Mouse (Mus musculus) CH12F3 (cell line): ENCODE results near the gene Glrb.

ENCODE experiments used
- in situ Hi-C: fragments of 300-500 bp; cut with MboI; formaldehyde crosslinking; loops from 2 replicates; pipeline ENCODE4 v1.14.3; 2020; ENCODE audit warnings: low sequenced_read_pairs

Gene Glrb

DNA sequence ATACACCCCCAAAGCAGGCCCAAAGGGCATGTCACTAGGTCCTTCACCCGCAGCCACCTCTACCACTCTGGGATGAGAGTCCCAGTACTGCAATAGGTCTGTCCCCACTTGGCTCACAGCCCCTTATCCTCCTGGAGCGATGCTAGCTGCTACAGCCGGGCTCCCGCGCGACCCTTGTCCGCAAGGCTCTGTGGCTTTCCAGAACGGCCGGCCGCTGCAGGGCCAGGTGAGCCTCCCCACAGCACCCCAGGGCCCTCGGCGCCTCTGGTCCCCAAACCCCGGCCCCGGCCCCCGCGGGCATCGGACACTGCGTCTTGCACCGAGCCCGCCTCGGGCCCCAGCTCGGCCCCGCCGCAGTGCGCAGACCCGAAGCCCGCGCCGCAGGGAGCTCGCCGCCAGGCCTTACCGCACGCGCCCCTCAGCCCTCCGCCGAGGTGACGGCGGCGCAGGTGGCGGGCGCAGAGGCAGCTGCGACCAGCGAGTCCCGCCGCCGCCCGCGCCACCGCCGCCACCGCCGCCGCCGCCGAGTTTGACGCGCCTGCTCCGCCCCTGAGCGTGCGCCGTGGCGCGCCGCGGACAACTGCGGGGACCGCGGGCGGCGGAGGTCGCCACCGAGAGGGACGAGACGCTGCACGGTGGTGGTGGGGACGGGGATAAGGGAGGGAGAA is at the start of gene Glrb:
TSS of gene Glrb (minus strand) at position 550 of the 668 bp plus-strand sequence.
- in situ Hi-C loops: no loop called here

DNA sequence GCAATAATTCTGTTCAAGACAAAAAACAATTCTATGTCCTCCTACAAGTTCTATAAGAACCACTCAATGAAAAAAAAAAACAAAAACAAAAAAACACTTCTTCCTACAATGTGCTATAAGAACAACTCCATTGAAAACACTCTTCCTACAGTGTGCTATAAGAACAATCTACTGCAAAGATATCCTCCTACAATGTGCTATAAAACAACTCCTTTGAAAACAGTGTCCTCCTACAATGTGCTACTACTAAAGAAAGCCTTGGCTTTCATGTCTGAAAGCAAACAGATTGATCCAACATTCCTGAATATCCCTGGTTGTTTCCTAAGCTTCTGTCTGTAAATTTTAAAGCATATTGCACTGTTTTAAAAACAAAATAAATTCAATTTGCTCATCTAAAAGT is 46.5 kb upstream of the Glrb start:
- in situ Hi-C loops: no loop called here

DNA sequence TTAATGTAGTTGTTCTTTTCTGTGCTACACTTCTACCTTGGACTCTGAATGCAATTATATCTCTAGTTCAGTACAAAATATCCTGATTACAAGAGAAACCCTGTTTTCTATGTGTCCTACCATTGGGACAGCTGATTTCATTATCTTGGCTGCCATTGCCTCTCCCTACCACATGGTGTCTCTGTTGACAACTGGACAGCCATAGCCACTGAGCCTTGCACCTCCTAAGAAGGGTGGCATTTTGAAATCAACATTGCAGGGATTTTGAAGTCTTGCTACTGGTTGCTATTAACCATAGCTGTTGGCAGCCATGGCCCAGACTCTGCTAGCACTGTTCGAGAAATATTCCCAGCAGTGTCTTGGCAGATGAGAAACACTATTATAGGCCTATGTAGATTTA is 45.1 kb upstream of the Glrb start:
- in situ Hi-C loops: no loop called here

DNA sequence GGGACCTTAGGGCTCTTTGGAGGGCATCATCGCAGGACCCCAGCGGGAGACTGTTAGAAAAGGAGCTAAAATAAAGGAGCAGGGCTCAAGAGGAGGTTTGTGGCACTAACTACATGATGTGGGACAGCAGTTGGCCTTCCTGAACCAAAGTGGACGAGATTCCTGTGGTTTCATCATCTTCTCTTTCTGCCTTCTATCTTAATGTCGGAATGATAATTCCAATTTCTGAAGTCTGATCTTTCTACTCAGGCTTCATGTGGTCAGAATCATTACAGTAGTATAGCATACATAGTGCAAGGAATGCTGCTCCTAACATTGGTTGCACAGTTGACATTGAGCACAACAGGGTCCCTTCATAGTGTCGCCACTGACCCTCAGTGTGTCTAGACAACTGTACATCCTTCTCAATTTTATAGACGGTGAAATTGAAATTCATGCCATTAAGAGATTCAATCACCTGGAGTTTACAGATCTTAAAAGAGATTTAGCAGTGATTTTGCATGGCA is 372 bp upstream of the Glrb start:
- in situ Hi-C loops: no loop called here

DNA sequence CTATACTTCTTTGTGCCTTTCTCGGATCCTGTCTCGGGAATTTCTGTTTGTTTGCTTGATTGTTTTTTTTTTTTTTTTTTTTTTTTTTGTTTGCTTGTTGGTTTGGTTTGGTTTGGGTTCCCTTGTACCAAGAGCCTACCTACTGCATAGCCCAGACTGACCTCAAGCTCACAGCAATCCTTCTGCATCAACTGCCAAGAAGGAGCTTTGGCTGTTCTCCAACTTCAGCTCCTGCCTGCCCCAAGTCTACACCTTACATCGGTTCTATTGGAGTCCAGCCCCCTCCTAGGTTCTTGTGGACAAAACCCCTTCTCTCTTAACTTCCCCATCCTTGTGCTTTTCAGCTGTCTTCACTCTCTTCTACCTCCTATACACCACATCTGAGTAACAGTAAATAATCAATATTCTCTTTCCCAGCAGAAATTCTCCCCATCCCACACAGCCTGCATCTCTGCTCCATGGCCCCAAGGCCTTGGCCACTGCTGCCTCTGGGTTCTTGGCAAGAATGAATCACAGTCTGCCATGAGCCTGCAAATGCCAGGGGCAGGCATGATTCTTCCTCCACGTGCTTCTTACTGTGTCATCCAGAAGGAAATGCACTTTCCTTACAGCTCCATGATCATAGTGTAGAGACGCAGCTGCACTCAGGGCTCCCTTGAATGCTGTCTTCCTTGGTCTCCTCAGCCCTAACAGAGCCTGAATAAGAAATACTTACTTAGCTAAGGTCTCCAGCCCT is 18.5 kb downstream of the Glrb start:
- in situ Hi-C loops: no loop called here

DNA sequence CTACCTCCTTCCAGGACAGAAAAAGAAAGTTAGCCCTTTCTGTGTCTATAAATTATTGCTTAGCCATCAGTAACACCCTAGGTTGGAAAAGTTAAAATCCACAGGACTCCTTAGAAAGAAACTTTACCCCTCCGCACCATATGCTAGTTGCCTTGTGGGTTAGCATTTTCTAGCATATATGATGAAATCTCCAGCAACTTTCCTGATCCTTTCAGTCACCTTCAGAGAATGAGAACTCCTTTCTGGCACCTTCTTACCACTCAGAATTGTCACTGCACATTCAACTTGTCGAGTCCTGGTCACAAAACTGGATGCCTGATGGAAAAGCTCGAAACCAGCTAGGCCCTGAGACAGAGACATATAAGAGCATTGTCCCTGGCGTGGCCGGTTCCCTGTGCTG is 19.1 kb downstream of the Glrb start:
- in situ Hi-C loops: no loop called here

DNA sequence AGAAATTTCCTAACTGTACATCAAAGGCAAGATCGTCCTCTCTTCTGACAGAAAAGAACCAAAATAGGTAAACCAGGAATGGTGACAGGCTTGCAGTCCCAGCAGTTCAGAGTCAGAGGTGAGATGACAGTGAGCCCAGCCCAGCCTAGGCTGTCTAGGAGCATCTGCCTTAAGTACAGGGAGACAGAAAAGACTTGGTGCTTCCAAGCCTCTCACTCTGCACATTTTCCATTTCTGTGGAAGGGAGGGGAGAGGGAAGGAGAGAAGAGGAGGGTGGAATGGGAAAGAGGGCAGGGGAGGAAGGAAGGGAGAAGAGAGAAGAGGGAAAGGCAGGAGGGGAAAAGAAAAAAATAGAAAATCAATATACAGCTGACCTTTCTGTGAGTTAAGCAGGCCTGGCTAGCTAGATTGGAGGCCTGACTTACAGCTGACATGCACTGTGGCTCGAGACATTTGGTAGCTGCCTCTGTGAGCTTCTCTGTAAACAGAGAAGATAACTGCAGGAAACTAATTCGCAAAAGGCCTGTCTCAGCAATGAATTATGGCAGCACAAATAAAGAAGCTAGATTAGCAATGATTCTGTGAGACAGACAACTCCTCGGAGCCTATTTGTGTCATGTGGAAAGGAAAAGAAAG is 20.3 kb downstream of the Glrb start:
- in situ Hi-C loops: no loop called here

DNA sequence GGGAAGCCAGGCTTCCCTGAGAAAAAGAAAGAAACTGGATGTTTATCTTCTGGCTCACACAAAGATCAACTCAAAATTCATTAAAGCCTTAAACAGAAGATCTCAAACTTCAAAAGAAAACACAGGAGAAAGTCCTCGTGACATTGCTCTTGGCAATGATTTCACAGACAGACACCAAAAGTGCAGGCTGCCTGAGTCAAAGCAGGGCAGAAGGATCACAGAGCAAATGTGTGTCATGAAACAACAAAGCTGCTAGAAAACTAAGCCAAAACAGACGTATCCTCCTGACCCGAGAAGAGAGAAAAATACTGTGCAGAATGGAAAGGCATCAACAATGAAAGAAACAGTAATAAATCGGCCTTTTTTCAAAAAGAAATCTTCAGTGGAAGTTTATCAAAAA is 22.4 kb downstream of the Glrb start:
- in situ Hi-C loops: no loop called here

DNA sequence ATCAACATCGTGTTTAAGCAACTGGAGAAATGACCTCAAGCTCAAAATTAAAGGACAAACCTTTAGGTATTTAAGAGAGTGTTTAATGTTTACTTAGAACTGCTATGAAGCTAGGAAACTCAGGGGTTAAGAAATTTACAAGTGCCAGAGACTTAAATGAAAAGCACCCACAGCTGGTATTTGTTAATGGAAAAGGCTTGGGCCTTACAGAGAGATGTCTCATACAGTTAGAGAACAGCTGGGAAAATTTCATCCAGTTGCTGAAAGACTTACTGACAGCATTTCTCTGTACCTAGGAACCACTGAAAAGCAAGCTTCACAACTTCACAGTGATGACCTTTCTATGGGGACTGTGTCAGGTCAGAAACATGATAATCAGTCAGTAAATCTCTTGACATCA is 28.3 kb downstream of the Glrb start:
- in situ Hi-C loops: no loop called here

DNA sequence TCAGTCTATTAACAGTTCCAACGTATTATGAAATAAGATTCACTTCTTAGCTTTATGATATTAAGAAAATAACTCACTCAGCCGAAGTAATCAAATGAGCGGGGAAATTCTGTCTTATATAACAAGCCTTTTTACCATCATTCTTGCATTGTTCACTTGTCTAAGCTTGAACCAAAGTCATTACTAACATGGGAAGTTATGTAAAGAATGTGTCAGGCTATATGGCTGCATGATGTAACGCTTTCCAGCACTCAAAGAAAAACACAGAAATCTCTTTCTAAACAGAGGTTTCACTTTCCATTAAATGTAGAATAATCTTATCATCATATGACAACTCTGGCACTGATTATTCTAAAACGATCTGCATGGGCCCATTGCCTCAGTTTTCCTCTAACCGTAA is 29.9 kb downstream of the Glrb start:
- in situ Hi-C loops: no loop called here

DNA sequence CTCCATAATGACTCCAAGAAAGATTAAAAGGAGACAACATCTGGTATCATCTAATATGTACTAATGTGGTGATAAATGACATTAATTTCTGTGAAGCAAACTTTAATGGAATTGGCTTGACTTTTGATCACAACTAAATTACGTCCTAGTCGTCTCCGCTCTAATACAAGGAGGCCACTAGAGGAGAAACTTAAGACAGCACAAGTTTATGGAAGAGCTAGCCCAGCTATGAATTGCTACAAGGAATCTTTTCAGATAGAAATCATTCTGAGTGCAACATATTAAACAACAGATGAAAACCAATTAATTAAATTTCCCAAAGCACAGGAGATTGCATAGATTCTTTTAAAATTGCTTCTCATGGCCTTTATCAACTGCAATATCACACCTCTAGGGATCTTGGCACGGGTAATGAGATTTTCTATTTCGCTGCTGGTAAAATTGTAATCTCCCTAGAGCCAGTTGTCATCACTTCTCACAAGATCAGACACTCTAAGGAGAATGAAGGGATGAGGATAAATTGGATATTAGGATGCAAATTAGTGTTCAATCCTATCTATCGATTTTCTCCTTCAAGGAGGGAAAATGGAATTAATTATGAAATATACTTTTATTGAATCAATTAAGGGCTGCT is 32.7 kb downstream of the Glrb start:
- in situ Hi-C loops: no loop called here

DNA sequence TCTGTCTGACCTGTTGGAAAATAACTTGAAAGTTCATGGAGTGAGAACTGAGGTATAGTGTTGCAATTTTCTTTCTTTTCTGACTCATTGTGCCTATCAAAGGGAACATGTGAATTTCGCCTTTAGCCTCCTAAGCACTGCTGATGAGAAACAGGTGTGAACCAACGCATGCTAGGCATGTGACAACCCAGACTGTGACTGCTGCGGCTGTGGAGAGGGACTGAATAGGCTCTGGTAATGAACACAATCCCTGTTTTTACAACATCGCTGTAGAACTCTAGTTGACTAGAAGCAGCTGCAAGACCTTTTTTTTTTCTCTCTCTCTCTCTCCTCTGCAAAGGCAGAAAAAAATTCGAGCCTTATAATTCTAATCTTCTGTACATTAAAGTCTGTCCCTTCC is 34.9 kb downstream of the Glrb start:
- in situ Hi-C loops: no loop called here

DNA sequence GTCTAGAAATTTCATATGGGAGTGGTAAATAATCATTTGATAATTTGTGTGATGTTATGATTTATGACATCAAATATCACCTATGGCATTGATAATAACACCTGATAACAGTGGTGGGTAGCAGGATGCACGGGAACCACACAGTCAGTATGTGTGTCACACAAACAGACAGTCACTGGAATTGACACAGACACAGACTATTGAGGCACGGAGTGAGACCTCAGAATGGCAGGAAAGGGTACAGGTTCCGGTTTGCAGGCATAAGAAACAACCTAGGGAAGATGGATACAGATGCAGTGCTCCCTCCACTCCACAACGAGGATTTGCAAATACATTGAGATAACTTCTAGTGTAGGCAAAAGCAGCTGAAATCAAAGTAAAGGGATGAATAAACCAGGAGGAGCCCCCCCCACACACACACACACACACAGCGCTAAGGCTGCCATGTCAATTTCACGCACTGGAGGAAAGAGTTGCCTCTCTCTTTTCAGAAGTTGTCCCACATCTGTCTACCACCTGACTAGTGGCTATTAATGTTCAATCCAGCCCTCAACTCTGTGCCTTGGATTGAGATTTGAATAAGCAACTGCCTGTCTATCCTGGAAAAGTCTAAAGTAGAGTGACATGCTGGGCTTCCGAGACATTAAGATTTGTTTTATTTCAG is 38.6 kb downstream of the Glrb start:
- in situ Hi-C loops: no loop called here

DNA sequence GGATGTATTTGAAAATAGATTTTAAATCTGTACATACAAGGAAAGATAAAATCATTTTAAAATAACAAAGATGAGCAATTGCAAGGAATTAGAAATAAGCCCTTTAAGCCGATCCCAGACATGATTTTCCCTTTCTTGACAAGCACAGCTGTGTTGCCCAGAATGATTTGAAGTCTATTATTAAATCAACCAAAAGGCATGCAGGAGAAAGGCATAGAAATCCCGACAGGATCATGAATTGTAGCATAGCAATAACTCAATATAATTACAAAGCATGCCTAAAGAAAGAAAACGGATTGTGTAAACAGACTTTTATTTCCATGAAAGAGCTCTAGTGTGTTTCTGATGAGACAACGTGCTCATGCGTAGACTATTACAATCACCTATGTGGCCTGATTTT is 39.4 kb downstream of the Glrb start:
- in situ Hi-C loops: no loop called here

DNA sequence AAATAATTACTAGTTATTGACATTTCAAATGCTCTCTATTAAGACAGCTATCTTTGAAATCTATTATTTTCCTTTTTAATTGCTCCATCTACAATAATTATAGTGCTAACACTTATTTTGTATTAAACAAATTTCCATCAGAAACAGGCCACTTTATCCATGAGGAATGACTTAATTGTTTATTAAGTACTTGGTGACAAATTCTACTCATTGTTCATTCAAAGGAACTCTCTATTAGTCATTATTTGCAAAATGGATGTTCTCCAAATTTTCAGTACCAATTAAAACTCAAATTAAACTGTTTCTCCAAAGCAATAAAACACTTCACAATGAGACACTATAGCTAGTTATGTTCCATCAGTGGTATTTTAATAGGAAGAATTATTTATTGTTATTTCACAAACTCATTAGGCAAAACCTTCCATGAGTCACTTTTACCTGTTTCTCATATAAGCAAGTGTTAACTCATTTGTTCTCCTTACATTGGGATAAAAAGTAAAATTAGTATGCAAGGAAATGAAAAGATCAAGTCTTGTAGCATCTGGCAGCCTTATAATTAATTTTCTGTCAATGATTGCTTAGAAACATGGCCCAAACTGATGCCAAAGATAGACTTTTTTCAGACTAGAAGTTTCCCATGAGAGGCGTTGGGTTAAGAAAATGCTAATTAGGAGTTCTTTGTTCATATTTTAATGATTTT is 41.8 kb downstream of the Glrb start:
- in situ Hi-C loops: no loop called here

DNA sequence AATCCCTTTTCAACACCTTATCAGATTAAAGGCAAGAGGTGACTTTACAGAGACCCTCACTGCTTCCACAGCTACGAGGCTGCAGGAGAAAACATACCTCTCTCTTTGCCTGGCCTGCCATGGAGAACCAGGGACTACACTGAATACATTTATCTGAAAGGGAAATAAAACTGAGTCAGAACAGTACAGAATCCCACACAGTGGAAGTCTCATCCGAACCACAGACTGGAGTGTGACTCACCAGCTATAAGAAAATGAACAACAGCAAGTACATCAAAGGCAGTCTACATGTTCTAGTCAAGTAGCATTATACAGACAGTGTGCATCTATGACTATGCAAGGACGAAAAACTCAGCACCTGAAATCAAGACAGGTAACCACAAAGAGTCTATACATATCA is 46.1 kb downstream of the Glrb start:
- in situ Hi-C loops: no loop called here

DNA sequence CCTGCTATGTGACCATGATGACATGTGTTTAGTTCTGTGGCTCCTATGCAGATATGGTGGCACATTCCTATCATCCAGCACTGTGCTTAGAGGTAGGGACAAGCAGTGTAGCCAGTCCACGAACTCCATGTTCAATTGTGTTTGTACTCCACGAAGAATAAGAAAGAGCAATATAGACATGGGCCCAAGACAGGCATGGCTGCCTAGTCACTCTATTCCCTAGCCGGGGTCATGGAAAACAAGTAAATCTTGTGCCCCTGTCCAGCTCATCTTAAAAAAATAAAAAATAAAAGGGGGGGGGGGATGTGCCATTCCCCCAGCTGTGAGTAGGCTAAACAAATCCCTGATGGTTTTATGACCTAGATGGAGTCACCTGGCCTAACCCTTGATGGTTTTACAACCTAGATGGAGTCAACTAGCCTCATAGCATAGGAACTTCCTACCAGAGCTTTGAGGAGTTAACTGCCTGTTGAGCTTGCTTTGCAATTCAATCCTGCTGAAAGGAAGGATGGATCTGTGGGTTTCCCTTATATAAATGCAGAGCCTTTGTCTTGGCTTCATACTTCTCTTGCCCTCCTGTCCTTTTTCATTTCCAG is 60.5 kb downstream of the Glrb start:
- in situ Hi-C loops: no loop called here

DNA sequence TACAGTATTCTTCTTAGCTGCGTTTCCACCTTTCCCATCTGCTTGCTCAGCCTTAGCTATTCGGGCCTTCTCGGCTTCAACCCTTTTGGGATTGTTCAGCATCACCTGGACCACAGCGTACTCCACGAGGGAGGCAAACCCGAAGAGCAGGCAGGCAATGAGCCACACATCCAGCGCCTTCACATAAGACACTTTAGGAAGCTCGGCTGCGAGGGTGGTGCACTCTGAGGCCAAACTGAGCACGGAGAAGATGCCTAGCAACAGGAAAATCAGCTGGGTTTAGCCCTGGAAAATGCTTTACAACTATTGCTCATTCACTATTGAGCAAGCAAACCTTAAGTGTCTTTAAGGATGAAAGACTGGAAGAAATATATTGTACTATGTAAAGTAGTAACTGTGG is 62.5 kb downstream of the Glrb start:
- in situ Hi-C loops: no loop called here

DNA sequence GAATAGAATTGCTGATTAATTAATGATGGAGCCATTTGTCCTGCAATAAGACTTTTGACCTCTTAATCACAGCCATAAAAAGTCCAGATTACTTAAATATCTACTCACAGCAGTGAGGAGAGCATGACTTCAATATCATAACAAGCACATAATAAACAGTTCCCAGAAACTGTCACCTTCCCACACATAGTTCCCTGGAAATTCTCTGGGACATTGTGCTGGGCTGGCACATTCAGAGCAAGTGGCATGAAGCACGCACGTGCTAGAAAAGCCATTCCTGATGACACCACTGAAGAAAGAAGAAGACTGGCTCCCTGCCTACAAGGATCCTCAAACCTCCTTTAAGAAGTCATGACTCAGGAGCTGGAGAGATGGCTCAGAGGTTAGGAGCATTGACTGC is 67.8 kb downstream of the Glrb start:
- in situ Hi-C loops: no loop called here

DNA sequence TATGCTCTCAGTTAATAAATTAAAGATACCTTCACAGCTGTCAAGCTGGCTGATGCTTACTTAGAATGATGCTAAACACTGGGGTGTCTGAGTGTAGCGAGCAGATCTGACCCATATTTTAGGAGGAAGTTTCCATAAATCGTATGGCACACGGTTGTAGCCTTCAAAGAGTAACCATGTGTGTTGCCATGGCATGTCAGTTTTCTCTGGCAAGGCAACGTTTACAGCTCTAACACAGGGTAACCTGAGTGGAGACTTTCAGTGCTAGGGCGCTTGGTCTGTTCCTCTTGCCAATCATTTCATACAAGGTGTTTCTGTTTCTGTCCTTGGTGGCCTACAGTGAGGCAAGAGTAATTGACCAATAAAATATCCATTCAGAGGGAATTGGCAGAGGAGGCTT is 73.6 kb downstream of the Glrb start:
- in situ Hi-C loops: no loop called here
